Mouse (Mus musculus): ENCODE data around the gene Gm1043. TPM values are rescaled to one million over a fixed set of nuclear protein-coding genes. Genes with fewer than 3 reads are reported as not detected.

Gm1043 gene
- polyA plus RNA-seq, 2 experiments: 0.96 TPM; not detected in 1

DNA sequence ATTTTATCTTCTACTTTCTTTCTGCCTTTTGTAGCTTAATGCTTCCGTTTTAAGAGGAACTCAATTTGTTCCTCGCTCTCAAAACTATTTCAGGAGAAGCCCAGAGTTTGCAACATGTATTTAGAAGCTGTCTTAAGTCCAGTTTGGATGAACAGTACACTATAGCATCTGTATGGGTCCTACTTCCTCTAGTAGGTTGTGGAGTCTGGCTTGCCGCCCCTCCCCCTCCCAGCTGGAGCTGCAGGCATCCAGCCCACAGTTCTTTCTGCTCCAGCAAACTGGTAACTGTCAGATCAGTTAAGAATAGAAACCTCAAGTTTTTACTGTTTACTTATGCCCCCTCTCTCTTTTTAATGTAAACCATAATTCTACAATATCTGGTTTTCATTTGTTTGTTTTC is 2.8 kb upstream of the Gm1043 start:
- H3K27me3 ChIP-seq (ENCODE audit: control insufficient read depth, insufficient read depth, low read length): no peaks in the 10 kb centered on the region
- H3K36me3 ChIP-seq (ENCODE audit: control insufficient read depth, insufficient read depth, low read length): no peaks in the 10 kb centered on the region
- ATAC-seq (ENCODE audit: low FRiP score, low read depth): no peak
- no peak overlapping the region for H3K9ac ChIP-seq (ENCODE audit: low read depth, low read length, severe bottlenecking)
- no peak overlapping the region for H3K27ac ChIP-seq (replicated peaks; ENCODE audit: low read depth, low read length)
- no peaks in the 10 kb centered on the region for H3K4me1 ChIP-seq (ENCODE audit: control insufficient read depth, insufficient read depth, low read length)
- H3K4me2 ChIP-seq (replicated peaks; ENCODE audit: low read depth, low read length, severe bottlenecking): no peak overlapping the region
- no peak for TF ChIP-seq POLR2A (IDR thresholded peaks at IDR 0.05; ENCODE audit: borderline replicate concordance, extremely low read depth, insufficient read depth, insufficient read length)
- DNase-seq (ENCODE audit: low spot score): no peak
- no peaks in the 10 kb centered on the region for H3K9me3 ChIP-seq (ENCODE audit: control insufficient read depth, low read length)
- no peak overlapping the region for H3K4me3 ChIP-seq (replicated peaks; ENCODE audit: low read length)
- WGBS: 17% methylated on average over 3 of the region's 3 CpGs

DNA sequence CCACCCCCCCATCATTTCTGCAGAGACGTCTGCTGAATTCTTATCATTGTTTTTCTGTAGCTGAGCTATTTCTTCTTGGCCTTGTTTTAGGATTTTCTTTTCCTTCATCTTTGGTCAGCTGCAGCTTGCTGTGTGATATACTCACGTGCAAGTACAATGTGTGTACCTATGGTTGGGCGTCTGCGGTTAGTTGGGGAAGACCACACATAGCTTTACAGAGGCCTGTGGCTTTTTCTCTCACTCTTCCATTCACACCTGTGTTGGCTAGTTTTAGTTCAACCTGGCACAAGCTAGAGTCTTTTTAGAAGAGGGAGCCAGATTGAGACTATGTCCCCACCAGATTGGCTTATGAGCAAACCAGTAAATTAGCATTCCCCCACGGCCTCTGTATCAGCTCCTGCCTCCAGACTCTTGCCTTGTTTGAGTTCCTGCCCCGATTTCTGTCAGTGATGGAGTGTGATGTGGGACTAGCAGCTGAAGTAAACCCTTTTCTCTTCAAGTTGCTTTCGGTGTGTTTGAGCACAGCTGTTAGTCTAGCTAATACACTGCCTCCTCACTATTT is 1.9 kb upstream of the Gm1043 start:
- Histone ChIP-seq H3K9me3 (ENCODE audit: control insufficient read depth, low read length) (no peaks in the 10 kb centered on the region), H3K4me2 (replicated peaks; ENCODE audit: low read depth, low read length, severe bottlenecking) (no peak overlapping the region), H3K4me1 (ENCODE audit: control insufficient read depth, insufficient read depth, low read length) (no peaks in the 10 kb centered on the region), H3K27ac (replicated peaks; ENCODE audit: low read depth, low read length) (no peak overlapping the region), H3K36me3 (ENCODE audit: control insufficient read depth, insufficient read depth, low read length) (no peaks in the 10 kb centered on the region), H3K4me3 (replicated peaks; ENCODE audit: low read length) (no peak overlapping the region), H3K27me3 (ENCODE audit: control insufficient read depth, insufficient read depth, low read length) (no peaks in the 10 kb centered on the region), H3K9ac (ENCODE audit: low read depth, low read length, severe bottlenecking) (no peak overlapping the region)
- 74% methylated on average over 7 of the region's 7 CpGs for WGBS
- DNase-seq (ENCODE audit: low spot score): no peak
- TF ChIP-seq POLR2A (IDR thresholded peaks at IDR 0.05; ENCODE audit: borderline replicate concordance, extremely low read depth, insufficient read depth, insufficient read length): no peak
- ATAC-seq (ENCODE audit: low FRiP score, low read depth): no peak

DNA sequence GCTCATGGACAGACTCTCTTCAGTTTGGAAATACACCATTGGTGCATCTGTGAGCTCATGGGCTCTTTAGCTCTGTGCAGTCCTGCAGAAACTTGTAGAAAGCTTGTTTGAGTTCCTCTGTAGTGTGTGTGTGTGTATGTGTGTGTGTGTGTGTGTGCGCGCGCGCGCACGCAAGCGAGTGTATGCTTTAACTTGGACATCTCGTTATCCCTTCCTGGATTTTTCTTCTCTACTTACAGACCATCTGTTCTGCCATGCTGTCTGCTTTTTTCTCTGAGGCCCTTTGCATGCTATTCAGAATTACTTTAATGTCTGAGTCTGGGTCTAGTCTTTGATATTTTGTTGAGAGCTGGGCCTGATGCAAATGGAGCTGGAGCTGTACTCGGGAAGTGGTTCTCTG is 1.3 kb upstream of the Gm1043 start:
- H3K36me3 ChIP-seq (ENCODE audit: control insufficient read depth, insufficient read depth, low read length): no peaks in the 10 kb centered on the region
- no peak for DNase-seq (ENCODE audit: low spot score)
- H3K27ac ChIP-seq (replicated peaks; ENCODE audit: low read depth, low read length): no peak overlapping the region
- H3K4me2 ChIP-seq (replicated peaks; ENCODE audit: low read depth, low read length, severe bottlenecking): no peak overlapping the region
- 79% methylated on average over 9 of the region's 9 CpGs for WGBS
- no peaks in the 10 kb centered on the region for H3K4me1 ChIP-seq (ENCODE audit: control insufficient read depth, insufficient read depth, low read length)
- no peak overlapping the region for H3K9ac ChIP-seq (ENCODE audit: low read depth, low read length, severe bottlenecking)
- H3K27me3 ChIP-seq (ENCODE audit: control insufficient read depth, insufficient read depth, low read length): 0 out of 2 replicates have a peak, but pooled peaks cover 2% of the 10 kb centered on the region
- TF ChIP-seq POLR2A (IDR thresholded peaks at IDR 0.05; ENCODE audit: borderline replicate concordance, extremely low read depth, insufficient read depth, insufficient read length): no peak
- no peak for ATAC-seq (ENCODE audit: low FRiP score, low read depth)
- H3K9me3 ChIP-seq (ENCODE audit: control insufficient read depth, low read length): no peaks in the 10 kb centered on the region
- H3K4me3 ChIP-seq (replicated peaks; ENCODE audit: low read length): no peak overlapping the region

DNA sequence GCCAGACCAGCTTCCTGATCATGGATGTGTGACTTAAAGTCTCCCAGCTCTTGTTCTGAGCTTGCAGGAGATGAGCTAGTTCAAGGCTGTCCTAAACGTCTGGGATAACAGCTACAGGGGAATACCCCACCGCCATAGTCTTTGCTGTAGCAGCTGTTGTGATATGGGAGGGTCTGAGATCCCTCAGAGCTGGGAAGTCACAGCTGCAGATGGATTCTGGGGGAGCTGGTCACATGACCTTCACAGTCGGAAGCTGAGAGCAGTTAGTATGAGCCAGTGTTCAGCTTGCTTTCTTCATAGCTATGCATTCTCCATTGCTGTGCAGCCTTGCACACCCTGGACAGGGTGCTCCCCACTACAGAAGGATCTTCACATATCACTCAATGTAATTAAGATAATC is 748 bp downstream of the Gm1043 start:
- ATAC-seq (ENCODE audit: low FRiP score, low read depth) (no peak), DNase-seq (ENCODE audit: low spot score) (no peak)
- TF ChIP-seq POLR2A (IDR thresholded peaks at IDR 0.05; ENCODE audit: borderline replicate concordance, extremely low read depth, insufficient read depth, insufficient read length): no peak
- 68% methylated on average over 3 of the region's 3 CpGs for WGBS
- H3K27me3 ChIP-seq (ENCODE audit: control insufficient read depth, insufficient read depth, low read length): peaks cover 21% of the 10 kb centered on the region
- H3K4me2 ChIP-seq (replicated peaks; ENCODE audit: low read depth, low read length, severe bottlenecking): no peak overlapping the region
- H3K9ac ChIP-seq (ENCODE audit: low read depth, low read length, severe bottlenecking): no peak overlapping the region
- no peak overlapping the region for H3K27ac ChIP-seq (replicated peaks; ENCODE audit: low read depth, low read length)
- no peak overlapping the region for H3K4me3 ChIP-seq (replicated peaks; ENCODE audit: low read length)
- H3K36me3 ChIP-seq (ENCODE audit: control insufficient read depth, insufficient read depth, low read length): no peaks in the 10 kb centered on the region
- no peaks in the 10 kb centered on the region for H3K9me3 ChIP-seq (ENCODE audit: control insufficient read depth, low read length)
- H3K4me1 ChIP-seq (ENCODE audit: control insufficient read depth, insufficient read depth, low read length): no peaks in the 10 kb centered on the region

DNA sequence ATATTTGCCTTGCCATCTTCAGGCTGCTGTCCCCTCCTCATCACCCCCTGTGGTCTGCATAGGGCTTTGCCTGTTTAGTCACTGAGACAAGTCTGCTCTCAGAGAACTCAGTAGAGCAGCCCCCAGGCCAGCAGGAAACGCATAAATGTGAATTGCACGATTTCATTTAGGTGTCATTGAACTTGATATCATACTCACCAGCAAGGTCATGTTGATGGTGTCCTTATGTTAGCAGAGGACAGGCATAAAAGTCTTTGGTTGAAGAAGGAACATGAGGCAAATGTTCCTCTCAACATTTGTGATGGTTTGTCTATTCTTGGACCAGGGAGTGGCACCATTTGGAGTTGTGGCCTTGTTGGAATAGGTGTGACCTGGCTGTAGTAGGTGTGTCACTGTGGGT is 2.6 kb downstream of the Gm1043 start:
- peaks cover 5% of the 10 kb centered on the region; the same call in 1 of the 2 replicates for H3K4me1 ChIP-seq (ENCODE audit: control insufficient read depth, insufficient read depth, low read length)
- H3K27ac ChIP-seq (replicated peaks; ENCODE audit: low read depth, low read length): no peak overlapping the region
- ATAC-seq (ENCODE audit: low FRiP score, low read depth) (no peak), DNase-seq (ENCODE audit: low spot score) (no peak)
- no peak for TF ChIP-seq POLR2A (IDR thresholded peaks at IDR 0.05; ENCODE audit: borderline replicate concordance, extremely low read depth, insufficient read depth, insufficient read length)
- H3K4me3 ChIP-seq (replicated peaks; ENCODE audit: low read length): no peak overlapping the region
- no peak overlapping the region for H3K4me2 ChIP-seq (replicated peaks; ENCODE audit: low read depth, low read length, severe bottlenecking)
- no peaks in the 10 kb centered on the region for H3K9me3 ChIP-seq (ENCODE audit: control insufficient read depth, low read length)
- no peaks in the 10 kb centered on the region for H3K36me3 ChIP-seq (ENCODE audit: control insufficient read depth, insufficient read depth, low read length)
- H3K9ac ChIP-seq (ENCODE audit: low read depth, low read length, severe bottlenecking): no peak overlapping the region
- peaks cover 40% of the 10 kb centered on the region for H3K27me3 ChIP-seq (ENCODE audit: control insufficient read depth, insufficient read depth, low read length)
- 33% methylated on average over 2 of the region's 2 CpGs for WGBS
